Mouse (Mus musculus) spleen, adult 2 months (tissue): ENCODE measurements around the gene Gm3285.

ENCODE experiments used
- CTCF ChIP-seq: fragments of 200-500 bp; IDR thresholded peaks from 2 replicates; pipeline ENCODE4 v1.5.1; 2011; ENCODE audit warnings: mild to moderate bottlenecking, inconsistent platforms; ENCODE audit not compliant: insufficient read depth, insufficient read length, insufficient replicate concordance; ENCODE audit errors: extremely low read depth
- POLR2A ChIP-seq: fragments of 200-500 bp; IDR thresholded peaks from 2 replicates; pipeline ENCODE4 v1.6.1; 2011; ENCODE audit warnings: low read depth, low read length, inconsistent platforms

GRCm38 (mm10) chr10:77878985-77879384, 17.2 kb downstream of the Gm3285 start:
- TF ChIP-seq POLR2A (no peak), CTCF (no peak)
